Mouse (Mus musculus) heart, adult 2 months (tissue): ENCODE measurements around the gene Kcnb1.

Experiments used
- CTCF ChIP-seq: fragments of 200-600 bp; IDR thresholded peaks from 2 replicates; pipeline ENCODE4 v1.8.1; 2022; ENCODE audit warnings: antibody characterized with exemption, mild to moderate bottlenecking, moderate library complexity
- EP300 ChIP-seq: fragments of 200-500 bp; IDR thresholded peaks from 2 replicates; pipeline ENCODE4 v1.6.1; 2011; ENCODE audit warnings: low read depth, low read length, control low read depth; ENCODE audit not compliant: insufficient read depth
- POLR2A ChIP-seq: fragments of 200-500 bp; IDR thresholded peaks from 2 replicates; pipeline ENCODE4 v1.6.1; 2011; ENCODE audit warnings: mild to moderate bottlenecking, low read depth, low read length, control low read depth; ENCODE audit not compliant: insufficient read depth

DNA sequence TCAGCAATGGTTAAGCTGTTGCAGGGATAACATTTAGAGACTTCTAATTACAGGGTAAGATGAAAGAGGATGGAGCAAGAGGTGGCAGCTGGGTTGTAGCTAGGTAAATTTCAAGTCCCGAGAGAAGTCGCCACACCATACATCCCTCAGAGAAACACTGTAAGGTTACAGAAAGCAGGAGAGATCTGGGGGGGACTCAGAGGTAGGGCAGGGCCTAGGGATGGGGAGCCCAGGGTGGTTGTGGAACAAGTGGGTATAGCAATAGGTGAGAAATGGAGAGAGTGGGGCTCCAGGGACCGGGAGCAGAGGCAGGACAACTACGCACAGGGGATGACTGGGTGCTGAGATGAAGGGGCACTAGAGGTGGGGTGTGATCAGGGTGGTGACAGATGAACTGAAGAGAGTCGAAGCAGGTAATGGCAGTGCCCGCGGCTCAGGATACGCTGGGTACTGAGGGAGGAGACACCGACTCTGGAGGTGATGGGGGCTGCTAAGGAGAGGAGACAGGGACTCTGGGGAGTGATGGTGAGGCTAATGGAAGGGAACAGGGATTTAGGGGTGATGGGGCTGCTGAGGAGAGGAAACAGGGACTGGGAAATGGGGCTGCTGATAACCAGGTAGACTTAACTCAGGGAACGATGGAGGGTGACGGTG is 128.4 kb downstream of the Kcnb1 start:
- TF ChIP-seq CTCF: no peak
- TF ChIP-seq POLR2A: no peak
- TF ChIP-seq EP300: no peak
